Mouse (Mus musculus) thymus, postnatal 10 days (tissue): ENCODE measurements around the gene Oxsr1.
A peak's percentile ranks its signal among the peaks of the same experiment; 100 is the strongest.
"Not testable (repeated sequence)": the region's sequence is repeated elsewhere in the genome, so short reads cannot be mapped to it uniquely, and the experiment has no call there.

Experiments
- DNase-seq, 2 experiments: peaks; one replicate each; pipeline ENCODE4 v3.0.0; 2021; ENCODE audit warnings: low spot score in 2 of 2

The Oxsr1 gene

GRCm38 (mm10) chr9:119322289-119323259, at the start of gene Oxsr1:
Gene Oxsr1 (minus strand): TSS chr9:119322427.
- peak; percentile 95 to 98 for DNase-seq

- DNase-seq: no peak
Measured at GRCm38 (mm10) chr9:119371251-119371650, 49.0 kb upstream of the Oxsr1 start.

GRCm38 (mm10) chr9:119370770-119371169, 48.5 kb upstream of the Oxsr1 start:
- DNase-seq: not testable (repeated sequence)

GRCm38 (mm10) chr9:119368367-119368766, 46.1 kb upstream of the Oxsr1 start:
- no peak for DNase-seq

GRCm38 (mm10) chr9:119365284-119365683, 43.1 kb upstream of the Oxsr1 start, which contains the start of gene Slc22a14:
Gene Slc22a14 (minus strand): TSS chr9:119365553.
- DNase-seq: no peak

- no peak for DNase-seq
Measured at GRCm38 (mm10) chr9:119363229-119363628, 41.0 kb upstream of the Oxsr1 start.

GRCm38 (mm10) chr9:119361416-119361815, 39.2 kb upstream of the Oxsr1 start:
- no peak for DNase-seq

GRCm38 (mm10) chr9:119358058-119358429, 35.8 kb upstream of the Oxsr1 start:
- DNase-seq: no peak

- DNase-seq: peak; percentile 78 to 87
Measured at GRCm38 (mm10) chr9:119357331-119358057, 35.3 kb upstream of the Oxsr1 start, which contains the start of gene Xylb. Gene Xylb (plus strand): TSS chr9:119357381.

GRCm38 (mm10) chr9:119355943-119356342, 33.7 kb upstream of the Oxsr1 start:
- no peak for DNase-seq

- DNase-seq: no peak
Measured at GRCm38 (mm10) chr9:119353926-119354325, 31.7 kb upstream of the Oxsr1 start.

- peak; percentile 32 to 78 for DNase-seq
Measured at GRCm38 (mm10) chr9:119352060-119352459, 29.8 kb upstream of the Oxsr1 start.

- DNase-seq: no peak
Measured at GRCm38 (mm10) chr9:119350947-119351705, 28.9 kb upstream of the Oxsr1 start.

- no peak for DNase-seq
Measured at GRCm38 (mm10) chr9:119350531-119350930, 28.3 kb upstream of the Oxsr1 start.

- no peak for DNase-seq
Measured at GRCm38 (mm10) chr9:119346376-119346775, 24.1 kb upstream of the Oxsr1 start.

GRCm38 (mm10) chr9:119342728-119343127, 20.5 kb upstream of the Oxsr1 start:
- no peak for DNase-seq

- DNase-seq: peak; percentile 87 to 92
Measured at GRCm38 (mm10) chr9:119340909-119341816, 18.9 kb upstream of the Oxsr1 start, which contains the start of gene Myd88. Gene Myd88 (minus strand): TSS chr9:119341411.

GRCm38 (mm10) chr9:119340212-119340580, 18.0 kb upstream of the Oxsr1 start:
- DNase-seq: no peak

- peak; percentile 52 to 54 for DNase-seq
Measured at GRCm38 (mm10) chr9:119339558-119340211, 17.5 kb upstream of the Oxsr1 start, which contains the start of gene Acaa1a. Gene Acaa1a (plus strand): TSS chr9:119339676.

GRCm38 (mm10) chr9:119339106-119339505, 16.9 kb upstream of the Oxsr1 start:
- no peak for DNase-seq
